Mouse (Mus musculus) lung, postnatal 0 days (tissue): ENCODE measurements around the gene Trim11. TPM values are rescaled to one million over a fixed set of nuclear protein-coding genes. Genes with fewer than 3 reads are reported as not detected.
A peak's percentile ranks its signal among the peaks of the same experiment; 100 is the strongest.

ENCODE experiments used
- ATAC-seq: fragments of 200-750 bp; cut with Nextera tagmentation; 2 replicates; pipeline ENCODE4 v1.8.0; 2017; ENCODE audit warnings: moderate library complexity
- DNase-seq: peaks from one replicate; pipeline ENCODE4 v3.0.0-alpha.2; 2016; ENCODE audit warnings: low spot score
- H3K27ac ChIP-seq: fragments of 300-500 bp; sonication (generic); 2 replicates; pipeline ENCODE4 v1.5.1; 2014; ENCODE audit warnings: antibody characterized with exemption, mild to moderate bottlenecking, low read length, mixed read lengths
- H3K27me3 ChIP-seq: fragments of 300-500 bp; sonication (generic); replicated peaks from 2 replicates; pipeline ENCODE4 v1.6.1; 2014; ENCODE audit warnings: low read length, mixed read lengths; ENCODE audit not compliant: insufficient read depth
- H3K36me3 ChIP-seq: fragments of 300-500 bp; sonication (generic); 2 replicates; pipeline ENCODE4 v1.6.1; 2014; ENCODE audit warnings: low read length, mixed read lengths; ENCODE audit not compliant: insufficient read depth
- H3K4me1 ChIP-seq: fragments of 300-500 bp; sonication (generic); 2 replicates; pipeline ENCODE4 v1.6.1; 2014; ENCODE audit warnings: antibody characterized with exemption, low read depth, low read length, mixed read lengths; ENCODE audit not compliant: insufficient read depth
- H3K4me2 ChIP-seq: fragments of 300-500 bp; sonication (generic); replicated peaks from 2 replicates; pipeline ENCODE4 v1.6.1; 2014; ENCODE audit warnings: low read depth, mild to moderate bottlenecking, low read length, moderate library complexity, mixed read lengths
- H3K4me3 ChIP-seq: fragments of 300-500 bp; sonication (generic); 2 replicates; pipeline ENCODE4 v1.5.1; 2014; ENCODE audit warnings: low read depth, low read length
- H3K9ac ChIP-seq: fragments of 300-500 bp; sonication (generic); replicated peaks from 2 replicates; pipeline ENCODE4 v1.6.1; 2014; ENCODE audit warnings: low read depth, mild to moderate bottlenecking
- H3K9me3 ChIP-seq: fragments of 300-500 bp; sonication (generic); 2 replicates; pipeline ENCODE4 v1.6.1; 2016; ENCODE audit warnings: low read length, mixed read lengths
- CTCF ChIP-seq: IDR thresholded peaks from 2 replicates; pipeline ENCODE4 v1.5.1; 2016; ENCODE audit warnings: antibody characterized with exemption, mild to moderate bottlenecking
- EP300 ChIP-seq: IDR thresholded peaks from 2 replicates; pipeline ENCODE4 v1.6.1; 2016; ENCODE audit warnings: antibody characterized with exemption, mild to moderate bottlenecking, control low read depth
- WGBS: fragments of 180-500 bp; shearing (Covaris S2); extraction: QIAGEN DNeasy Blood & Tissue Kit; methylation state at CpG from one replicate; pipeline ENCODE4 v1.1.7; 2014; 5-methylcytosine and 5-hydroxymethylcytosine counted together
- microRNA-seq: library from miRNA; unstranded; fragments of <30 nt; microRNA quantifications from one replicate; pipeline ENCODE4, GENCODE M21; 2016
- polyA plus RNA-seq: library from polyadenylated mRNA; unstranded; fragments of >200 nt; fragmentation: Nextera tagmentation; extraction: Ambion mirVana; gene quantifications from 2 replicates; pipeline ENCODE4 v1.2.1, GENCODE M21; 2015

The Trim11 gene
- polyA plus RNA-seq, 1 experiment from 2014 or later = 19.1 TPM

GRCm38 (mm10) chr11:58999830-59000229, 21.9 kb downstream of the Trim11 start:
- H3K4me2 ChIP-seq = no peak overlapping the region
- no peak overlapping the region for H3K9ac ChIP-seq
- H3K27me3 ChIP-seq = peaks cover 3% of the 10 kb centered on the region; the same call in 1 of the 2 replicates
- no peaks in the 10 kb centered on the region for H3K4me1 ChIP-seq
- H3K4me3 ChIP-seq = no peak overlapping the region
- H3K27ac ChIP-seq = no peak overlapping the region
- WGBS = 78% methylated on average over 6 of the region's 6 CpGs
- TF ChIP-seq CTCF = no peak
- TF ChIP-seq EP300 = no peak
- no peaks in the 10 kb centered on the region for H3K9me3 ChIP-seq
- DNase-seq (no peak), ATAC-seq (no peak)
- H3K36me3 ChIP-seq = no peaks in the 10 kb centered on the region

- whole genome bisulfite sequencing = 92% methylated on average over 21 of the region's 21 CpGs
- no peak for ATAC-seq
- Histone ChIP-seq H3K4me2 (no peak overlapping the region), H3K36me3 (no peaks in the 10 kb centered on the region), H3K9ac (no peak overlapping the region), H3K4me1 (no peaks in the 10 kb centered on the region), H3K4me3 (no peak overlapping the region), H3K27ac (no peak overlapping the region), H3K9me3 (no peaks in the 10 kb centered on the region), H3K27me3 (no peaks in the 10 kb centered on the region; the same call in 1 of the 2 replicates)
- no peak for DNase-seq
- TF ChIP-seq EP300 = no peak
These were observed 22.7 kb downstream of the Trim11 start for GRCm38 (mm10) chr11:59000635-59001034.

GRCm38 (mm10) chr11:59002327-59003079, 24.6 kb downstream of the Trim11 start:
- H3K27me3 ChIP-seq = no peaks in the 10 kb centered on the region
- no peaks in the 10 kb centered on the region for H3K4me1 ChIP-seq
- DNase-seq (no peak), ATAC-seq (no peak)
- no peak for TF ChIP-seq CTCF
- TF ChIP-seq EP300 = no peak
- no peak overlapping the region for H3K4me2 ChIP-seq
- no peak overlapping the region for H3K27ac ChIP-seq
- H3K4me3 ChIP-seq = no peak overlapping the region
- no peaks in the 10 kb centered on the region for H3K36me3 ChIP-seq
- 58% methylated on average over 7 of the region's 7 CpGs for WGBS
- H3K9ac ChIP-seq = no peak overlapping the region
- H3K9me3 ChIP-seq = no peaks in the 10 kb centered on the region

GRCm38 (mm10) chr11:59015052-59015451, 37.2 kb downstream of the Trim11 start:
- H3K4me1 ChIP-seq = no peaks in the 10 kb centered on the region
- DNase-seq = peak; percentile 16
- peak; percentile 69 for TF ChIP-seq CTCF
- no peak for TF ChIP-seq EP300
- ATAC-seq = 0 out of 2 replicates have a peak, but pooled peaks have one; percentile 33
- no peak overlapping the region for H3K4me2 ChIP-seq
- H3K36me3 ChIP-seq = no peaks in the 10 kb centered on the region
- no peaks in the 10 kb centered on the region for H3K9me3 ChIP-seq
- no peak overlapping the region for H3K27ac ChIP-seq
- H3K9ac ChIP-seq = no peak overlapping the region
- H3K4me3 ChIP-seq = no peak overlapping the region
- H3K27me3 ChIP-seq = no peaks in the 10 kb centered on the region
- WGBS = 38% methylated on average over 7 of the region's 9 CpGs

- DNase-seq = no peak
- Histone ChIP-seq H3K4me1 (no peaks in the 10 kb centered on the region), H3K27ac (no peak overlapping the region), H3K4me2 (no peak overlapping the region), H3K27me3 (no peaks in the 10 kb centered on the region), H3K9me3 (no peaks in the 10 kb centered on the region), H3K36me3 (no peaks in the 10 kb centered on the region), H3K9ac (no peak overlapping the region), H3K4me3 (no peak overlapping the region)
- TF ChIP-seq CTCF (no peak), EP300 (no peak)
- no peak for ATAC-seq
- 63% methylated on average over 6 of the region's 6 CpGs for WGBS
These were observed 48.5 kb downstream of the Trim11 start for GRCm38 (mm10) chr11:59026411-59026810.

- ATAC-seq = no peak
- TF ChIP-seq CTCF (peak; percentile 18), EP300 (no peak)
- H3K4me3 ChIP-seq = no peak overlapping the region
- no peak overlapping the region for H3K4me2 ChIP-seq
- H3K9ac ChIP-seq = no peak overlapping the region
- no peaks in the 10 kb centered on the region for H3K36me3 ChIP-seq
- H3K4me1 ChIP-seq = no peaks in the 10 kb centered on the region
- H3K27ac ChIP-seq = no peak overlapping the region
- DNase-seq = no peak
- H3K27me3 ChIP-seq = no peaks in the 10 kb centered on the region
- WGBS = 87% methylated on average over 13 of the region's 13 CpGs
- no peaks in the 10 kb centered on the region for H3K9me3 ChIP-seq
These were observed 51.1 kb downstream of the Trim11 start for GRCm38 (mm10) chr11:59029003-59029402.

Small RNAs within 50 kb of the gene (microRNA-seq; reads per million reads assigned to microRNA genes)
- gene Gm44313 = not detected

Other genes starting within 250 kb of the Trim11 start
- not detected in 2 replicates for gene Olfr317, start 238.9 kb upstream of the Trim11 start, polyA plus RNA-seq
- not detected in 2 replicates for gene Olfr316, start 225.4 kb upstream of the Trim11 start, polyA plus RNA-seq
- gene Olfr315, start 204.9 kb upstream of the Trim11 start, polyA plus RNA-seq = not detected in 2 replicates
- gene Olfr314, start 195.1 kb upstream of the Trim11 start, polyA plus RNA-seq = not detected in 2 replicates
- 31.4 and 36.1 TPM in 2 replicates for gene Fam183b, start 176.1 kb upstream of the Trim11 start, polyA plus RNA-seq
- not detected in 2 replicates for gene Olfr313, start 163.1 kb upstream of the Trim11 start, polyA plus RNA-seq
- not detected in 2 replicates for gene Olfr312, start 148.9 kb upstream of the Trim11 start, polyA plus RNA-seq
- not detected in 2 replicates for gene Olfr311, start 138.8 kb upstream of the Trim11 start, polyA plus RNA-seq
- gene Gm12258, start 130.9 kb upstream of the Trim11 start, polyA plus RNA-seq = 5.4 and 5.5 TPM in 2 replicates
- 3.2 and 4.0 TPM in 2 replicates for gene 2810021J22Rik, start 110.9 kb upstream of the Trim11 start, polyA plus RNA-seq
- 2.4 and 2.8 TPM in 2 replicates for gene Zfp39, start 73.9 kb upstream of the Trim11 start, polyA plus RNA-seq
- 0.05 and 0.12 TPM in 2 replicates for gene Btnl10, start 60.2 kb upstream of the Trim11 start, polyA plus RNA-seq
- 168 and 169 TPM in 2 replicates for gene Rnf187, start 39.2 kb upstream of the Trim11 start, polyA plus RNA-seq
- gene Hist3h2ba, start 29.2 kb upstream of the Trim11 start, polyA plus RNA-seq = 2.6 TPM in 2 replicates
- 21.6 and 28.6 TPM in 2 replicates for gene Hist3h2a, start 23.4 kb upstream of the Trim11 start, polyA plus RNA-seq
- gene Trim17, start 23.4 kb upstream of the Trim11 start, polyA plus RNA-seq = 0.62 and 0.83 TPM in 2 replicates
- 0.92 and 1.5 TPM in 2 replicates for gene Obscn, start 158.3 kb downstream of the Trim11 start, polyA plus RNA-seq
- 3.1 and 3.9 TPM in 2 replicates for gene Iba57, start 185.6 kb downstream of the Trim11 start, polyA plus RNA-seq
- 1.8 and 2.5 TPM in 2 replicates for gene Gjc2, start 205.1 kb downstream of the Trim11 start, polyA plus RNA-seq
- 151 and 168 TPM in 2 replicates for gene Guk1, start 214.1 kb downstream of the Trim11 start, polyA plus RNA-seq
- 60.0 and 74.0 TPM in 2 replicates for gene Mrpl55, start 224.4 kb downstream of the Trim11 start, polyA plus RNA-seq
- gene 2310033P09Rik, start 230.2 kb downstream of the Trim11 start, polyA plus RNA-seq = 32.9 and 34.8 TPM in 2 replicates